Mouse (Mus musculus) heart, adult 9 months (tissue): ENCODE data around the gene Rapgef4.

Source experiments
- DNase-seq, 2 experiments: peaks; one replicate each; pipeline ENCODE4 v3.0.0; 2022; ENCODE audit warnings: low spot score in 2 of 2

Rapgef4 gene

DNA sequence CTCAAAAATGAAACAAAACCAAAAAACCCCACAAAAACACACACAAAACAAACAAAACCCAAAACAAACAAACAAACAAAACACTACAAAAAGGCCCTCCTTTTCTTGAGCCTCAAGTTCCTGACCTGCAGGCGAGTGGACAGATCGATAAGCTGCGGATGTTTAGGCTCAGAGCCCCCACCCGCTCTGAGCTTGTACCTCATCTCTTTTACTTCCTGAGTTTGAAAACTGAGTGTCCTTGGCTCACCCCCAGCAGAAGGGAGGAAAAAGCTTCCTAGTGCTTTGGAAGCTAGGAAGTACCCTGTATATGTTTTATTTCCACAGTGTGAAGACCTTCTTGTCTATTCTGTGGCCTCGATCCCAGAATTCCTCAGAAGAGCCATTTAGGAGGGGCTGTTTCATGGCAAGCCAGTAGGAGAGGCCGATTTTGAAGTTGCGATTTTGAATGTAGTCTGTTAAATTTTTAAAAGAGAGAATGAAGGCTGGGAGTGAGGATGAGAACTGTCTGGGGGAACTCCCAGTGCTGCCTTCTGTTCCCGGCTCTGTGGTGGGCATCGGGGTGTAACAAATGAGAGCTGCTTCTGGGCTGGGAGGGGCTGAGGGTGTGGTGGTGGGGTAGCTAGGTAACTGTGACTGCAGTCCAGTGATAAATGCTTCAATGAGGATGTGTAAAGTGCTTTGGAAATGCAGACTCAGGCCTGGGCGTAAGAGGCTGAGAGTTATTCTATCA lies 2.0 kb downstream of the Rapgef4 start:
- no peak for DNase-seq

- no peak for DNase-seq
Observed at GRCm38 (mm10) chr2:71985730-71986129, 4.7 kb downstream of the Rapgef4 start.

GRCm38 (mm10) chr2:71986276-71986848 lies 5.3 kb downstream of the Rapgef4 start:
- no peak for DNase-seq

GRCm38 (mm10) chr2:71988572-71988971 lies 7.5 kb downstream of the Rapgef4 start:
- peak in 1 of 2 experiments; percentile 9 for DNase-seq

DNA sequence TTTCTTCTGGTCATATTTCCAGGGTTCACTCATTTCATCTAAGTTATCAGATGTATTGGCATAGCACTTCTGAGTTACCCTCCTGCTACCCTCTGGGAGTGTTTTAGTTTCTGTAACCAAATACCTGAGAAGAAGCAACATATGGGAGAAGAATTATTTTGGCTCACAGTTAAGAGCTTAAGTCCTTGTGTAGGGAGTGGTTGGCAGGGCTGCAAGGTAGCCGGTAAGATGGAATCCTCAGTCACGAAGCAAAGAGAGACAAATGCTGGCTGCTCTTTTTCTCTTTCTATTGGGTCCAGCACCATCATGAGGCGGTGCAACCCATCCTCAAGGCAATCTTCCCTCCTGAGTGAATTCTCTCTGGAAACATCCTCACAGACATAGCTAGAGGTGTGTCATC lies 11.1 kb downstream of the Rapgef4 start:
- no peak for DNase-seq

GRCm38 (mm10) chr2:71993729-71994423 lies 12.8 kb downstream of the Rapgef4 start:
- DNase-seq = no peak

DNA sequence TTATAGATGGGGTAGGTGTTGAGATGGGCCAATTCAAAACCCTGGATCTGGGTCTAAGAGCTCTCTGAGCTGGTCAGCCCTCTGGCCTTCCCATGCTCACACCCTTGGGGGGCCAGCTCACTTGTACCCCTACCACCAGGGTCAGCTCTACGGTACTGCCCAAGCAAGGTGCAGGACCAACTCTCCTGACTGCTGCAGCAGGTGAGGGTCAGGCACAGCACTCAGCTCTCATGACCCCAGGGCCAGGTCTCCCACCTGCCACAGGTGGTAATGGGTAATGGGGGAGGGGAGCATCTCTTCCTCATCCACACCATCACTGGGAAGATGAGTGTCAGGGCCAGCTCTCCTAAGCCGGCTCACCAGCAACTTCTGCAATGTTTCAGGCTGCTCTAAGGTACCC lies 17.5 kb downstream of the Rapgef4 start:
- no peak for DNase-seq

- no peak for DNase-seq
Observed at GRCm38 (mm10) chr2:72000102-72000501, 19.1 kb downstream of the Rapgef4 start.

- peak in 1 of 2 experiments; percentile 14 for DNase-seq
Observed at GRCm38 (mm10) chr2:72002843-72003370, 21.9 kb downstream of the Rapgef4 start.

DNA sequence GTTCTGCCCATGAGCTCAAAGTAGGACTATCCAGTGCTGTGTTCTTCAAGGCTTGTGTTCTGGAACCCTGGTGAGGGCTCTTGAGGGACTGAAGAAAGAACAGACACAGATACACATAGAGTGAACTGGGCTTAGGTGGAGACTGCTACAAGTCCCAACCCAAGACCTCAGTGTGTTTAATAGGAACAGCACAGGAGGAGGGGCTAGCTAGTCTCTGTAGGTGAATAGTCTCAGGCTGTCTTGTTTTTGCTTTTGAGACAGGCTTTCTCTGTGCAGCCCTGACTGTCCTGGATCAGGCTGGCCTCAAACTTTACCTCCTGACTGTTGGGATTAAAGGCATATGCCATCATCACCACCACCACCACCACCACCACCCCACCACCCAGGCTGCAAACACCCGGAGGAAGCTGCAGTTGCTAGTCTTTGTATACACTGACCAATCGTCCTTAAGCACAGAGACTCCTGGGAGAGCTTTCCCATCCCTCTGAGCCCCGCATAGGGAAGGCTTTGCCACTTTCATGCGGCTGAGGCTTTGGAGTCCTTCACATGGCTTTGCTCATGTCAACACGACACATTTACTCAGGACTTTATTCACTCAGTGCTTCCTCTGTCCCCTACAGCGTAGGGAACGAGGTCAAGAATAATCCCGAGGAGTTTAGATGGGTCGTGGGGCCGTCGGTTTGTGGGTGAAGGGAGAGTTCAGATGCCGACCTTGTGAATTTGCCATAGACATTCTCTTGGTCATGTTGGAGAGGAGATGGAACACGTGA lies 22.9 kb downstream of the Rapgef4 start:
- no peak for DNase-seq

GRCm38 (mm10) chr2:72005051-72005450 lies 24.0 kb downstream of the Rapgef4 start:
- DNase-seq = no peak

GRCm38 (mm10) chr2:72009446-72010218 lies 28.6 kb downstream of the Rapgef4 start:
- DNase-seq = peak in 1 of 2 experiments; percentile 18

GRCm38 (mm10) chr2:72015366-72015765 lies 34.3 kb downstream of the Rapgef4 start:
- DNase-seq = no peak

- no peak for DNase-seq
Observed at GRCm38 (mm10) chr2:72016013-72016412, 35.0 kb downstream of the Rapgef4 start.

DNA sequence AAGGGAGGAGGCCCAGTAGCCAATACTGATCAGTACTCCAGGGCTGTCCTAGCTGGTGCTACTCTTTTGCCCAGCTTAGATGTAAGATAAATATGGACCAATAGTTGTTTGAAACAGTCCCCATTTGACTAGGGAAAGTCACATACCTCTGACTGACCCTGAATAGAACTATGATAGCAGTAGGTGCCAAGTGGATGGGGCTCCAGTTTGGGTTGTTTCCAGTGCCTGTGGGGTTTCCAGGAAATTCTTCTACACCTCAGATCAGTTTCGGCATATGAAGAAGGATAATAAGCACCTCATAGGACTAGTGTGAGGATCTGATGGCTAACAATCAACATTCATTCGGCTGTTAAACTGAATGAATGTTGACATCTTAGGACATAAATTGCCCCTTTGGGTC lies 36.1 kb downstream of the Rapgef4 start:
- no peak for DNase-seq

GRCm38 (mm10) chr2:72018736-72019135 lies 37.7 kb downstream of the Rapgef4 start:
- DNase-seq = no peak

- DNase-seq = no peak
Observed at GRCm38 (mm10) chr2:72020755-72021154, 39.7 kb downstream of the Rapgef4 start.

GRCm38 (mm10) chr2:72021440-72021839 lies 40.4 kb downstream of the Rapgef4 start:
- DNase-seq = no peak

DNA sequence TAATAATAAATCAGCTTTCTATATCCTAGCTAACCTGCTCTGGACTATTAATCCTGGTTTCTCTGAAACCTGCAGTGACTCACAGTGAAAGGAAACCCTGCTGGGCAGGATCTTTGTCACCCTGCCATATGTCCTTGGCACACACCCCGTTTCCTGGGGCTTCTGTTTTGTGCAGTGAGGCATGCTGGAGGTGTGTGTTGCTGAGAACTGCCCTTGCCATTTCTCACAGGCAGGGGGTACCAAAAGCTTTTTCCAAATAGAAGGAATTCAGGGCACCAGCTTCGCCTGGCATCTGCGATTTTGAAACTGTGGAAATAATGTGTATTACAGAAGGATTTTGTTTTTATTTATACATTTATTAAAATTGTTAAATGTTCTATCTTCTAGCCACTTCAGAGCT lies 40.8 kb downstream of the Rapgef4 start:
- no peak for DNase-seq

- no peak for DNase-seq
Observed at GRCm38 (mm10) chr2:72023791-72024190, 42.8 kb downstream of the Rapgef4 start.

GRCm38 (mm10) chr2:72025660-72026059 lies 44.6 kb downstream of the Rapgef4 start:
- no peak for DNase-seq
